Mouse (Mus musculus) embryonic fibroblast, embryonic 13.5 days (primary cell): ENCODE results near the gene Supt7l. TPM values are rescaled to one million over a fixed set of nuclear protein-coding genes. Genes with fewer than 3 reads are reported as not detected.

ENCODE experiments used
- H3K27ac ChIP-seq: 2 replicates; pipeline ENCODE4 v1.5.1; 2012; ENCODE audit warnings: low read length, control low read depth, inconsistent platforms; ENCODE audit not compliant: insufficient read depth
- H3K4me1 ChIP-seq: 2 replicates; pipeline ENCODE4 v1.6.1; 2011; ENCODE audit warnings: low read length; ENCODE audit not compliant: control insufficient read depth, insufficient read depth
- H3K4me3 ChIP-seq: 2 replicates; pipeline ENCODE4 v1.5.1; 2011; ENCODE audit warnings: mild to moderate bottlenecking, control low read depth, low read length; ENCODE audit not compliant: insufficient read depth
- CTCF ChIP-seq: IDR thresholded peaks from 2 replicates; pipeline ENCODE4 v1.5.1; 2011; ENCODE audit warnings: mild to moderate bottlenecking, control low read depth, low read length, moderate library complexity, borderline replicate concordance; ENCODE audit not compliant: insufficient read depth
- POLR2A ChIP-seq: IDR thresholded peaks from 2 replicates; pipeline ENCODE4 v1.6.1; 2011; ENCODE audit warnings: low read depth, mild to moderate bottlenecking, control low read depth, low read length, moderate library complexity
- polyA plus RNA-seq: library from polyadenylated mRNA; stranded (reverse); fragments of >200 nt; gene quantifications from 2 replicates; pipeline ENCODE4 v1.2.4, GENCODE M21; 2011; ENCODE audit warnings: low read depth; ENCODE audit not compliant: missing spikeins, insufficient read length

The Supt7l gene
- polyA plus RNA-seq, 1 experiment, result 16.3 TPM

- H3K27ac ChIP-seq, result peak overlapping the region; percentile 88
- no peak for TF ChIP-seq CTCF
- TF ChIP-seq POLR2A, result no peak
- peaks cover 15% of the 10 kb centered on the region for H3K4me1 ChIP-seq
- H3K4me3 ChIP-seq, result no peak overlapping the region
Observed at GRCm38 (mm10) chr5:31562036-31562666, 34.5 kb upstream of the Supt7l start.

- Histone ChIP-seq H3K27ac (no peak overlapping the region), H3K4me1 (peaks cover 15% of the 10 kb centered on the region), H3K4me3 (no peak overlapping the region)
- no peak for TF ChIP-seq POLR2A
- no peak for TF ChIP-seq CTCF
Observed at GRCm38 (mm10) chr5:31560352-31560751, 32.7 kb upstream of the Supt7l start.

- H3K4me1 ChIP-seq, result peaks cover 15% of the 10 kb centered on the region
- TF ChIP-seq POLR2A (no peak), CTCF (no peak)
- no peak overlapping the region for H3K27ac ChIP-seq
- H3K4me3 ChIP-seq, result no peak overlapping the region
Observed at GRCm38 (mm10) chr5:31559401-31559800, 31.8 kb upstream of the Supt7l start.

GRCm38 (mm10) chr5:31535228-31535627 is 7.6 kb upstream of the Supt7l start:
- no peak overlapping the region for H3K27ac ChIP-seq
- TF ChIP-seq CTCF, result no peak
- no peak for TF ChIP-seq POLR2A
- H3K4me3 ChIP-seq, result no peak overlapping the region

GRCm38 (mm10) chr5:31528560-31528959 is 953 bp upstream of the Supt7l start:
- TF ChIP-seq CTCF (no peak), POLR2A (no peak)
- peaks cover 6% of the 10 kb centered on the region; the same call in 1 of the 2 replicates for H3K4me1 ChIP-seq
- no peak overlapping the region for H3K27ac ChIP-seq
- no peak overlapping the region for H3K4me3 ChIP-seq

More at GRCm38 (mm10) chr5:31535228-31535627, 7.6 kb upstream of the Supt7l start:
- H3K4me1 ChIP-seq, result no peaks in the 10 kb centered on the region

GRCm38 (mm10) chr5:31527117-31527680 is 408 bp downstream of the Supt7l start:
- H3K4me3 ChIP-seq, result peak overlapping the region; percentile 90
- H3K27ac ChIP-seq, result no peak overlapping the region
- no peak for TF ChIP-seq POLR2A
- TF ChIP-seq CTCF, result no peak
- H3K4me1 ChIP-seq, result peaks cover 6% of the 10 kb centered on the region; the same call in 1 of the 2 replicates

GRCm38 (mm10) chr5:31526354-31527116 is 1.1 kb downstream of the Supt7l start, which contains the start of gene Slc4a1ap:
TSS of gene Slc4a1ap (plus strand) at chr5:31526995.
- peaks cover 6% of the 10 kb centered on the region; the same call in 1 of the 2 replicates for H3K4me1 ChIP-seq
- TF ChIP-seq CTCF (no peak), POLR2A (peak; percentile 71)
- 0 out of 2 replicates have a peak within 1 kb of the TSS, but pooled peaks have one; percentile 27 for H3K27ac ChIP-seq
- peak within 1 kb of the TSS; percentile 90 for H3K4me3 ChIP-seq

GRCm38 (mm10) chr5:31520556-31520955 is 7.1 kb downstream of the Supt7l start:
- no peak overlapping the region for H3K4me3 ChIP-seq
- no peak for TF ChIP-seq POLR2A
- TF ChIP-seq CTCF, result no peak
- peaks cover under 1% of the 10 kb centered on the region; the same call in 1 of the 2 replicates for H3K4me1 ChIP-seq
- H3K27ac ChIP-seq, result no peak overlapping the region

GRCm38 (mm10) chr5:31512481-31512880 is 15.1 kb downstream of the Supt7l start:
- Histone ChIP-seq H3K4me3 (no peak overlapping the region), H3K4me1 (no peaks in the 10 kb centered on the region)
- TF ChIP-seq CTCF (no peak), POLR2A (no peak)

More at GRCm38 (mm10) chr5:31512481-31512880, 15.1 kb downstream of the Supt7l start:
- no peak overlapping the region for H3K27ac ChIP-seq
